Mouse (Mus musculus): ENCODE data around the gene Orai3.
"Not testable (repeated sequence)": the region's sequence is repeated elsewhere in the genome, so short reads cannot be mapped to it uniquely, and the experiment has no call there.

The Orai3 gene

GRCm38 (mm10) chr7:127769651-127770038 is at the start of gene Orai3:
Orai3 (plus strand) TSS chr7:127769815.
- DNase-seq = peak; percentile 75

- no peak for DNase-seq
Observed at GRCm38 (mm10) chr7:127725490-127725889, 44.1 kb upstream of the Orai3 start.

- no peak for DNase-seq
Observed at GRCm38 (mm10) chr7:127725924-127726323, 43.7 kb upstream of the Orai3 start.

GRCm38 (mm10) chr7:127727898-127728297 is 41.7 kb upstream of the Orai3 start:
- DNase-seq = no peak

- no peak for DNase-seq
Observed at GRCm38 (mm10) chr7:127730170-127730569, 39.4 kb upstream of the Orai3 start.

GRCm38 (mm10) chr7:127732066-127732465 is 37.5 kb upstream of the Orai3 start, which contains the start of gene Ctf2:
Ctf2 (minus strand) TSS chr7:127732166.
- not testable (repeated sequence) for DNase-seq

GRCm38 (mm10) chr7:127744366-127745045 is 25.1 kb upstream of the Orai3 start, which contains the start of gene Fbxl19:
Fbxl19 (plus strand) TSS chr7:127744543.
- DNase-seq = peak; percentile 71

- DNase-seq = peak; percentile 91
Observed at GRCm38 (mm10) chr7:127745251-127745651, 24.4 kb upstream of the Orai3 start.

GRCm38 (mm10) chr7:127745652-127746493 is 23.7 kb upstream of the Orai3 start:
- peak; percentile 97 for DNase-seq

- peak; percentile 73 for DNase-seq
Observed at GRCm38 (mm10) chr7:127746494-127747491, 22.8 kb upstream of the Orai3 start.

GRCm38 (mm10) chr7:127747559-127748234 is 21.9 kb upstream of the Orai3 start:
- DNase-seq = no peak

GRCm38 (mm10) chr7:127748235-127748560 is 21.4 kb upstream of the Orai3 start:
- DNase-seq = peak; percentile 49

GRCm38 (mm10) chr7:127750131-127751127 is 19.2 kb upstream of the Orai3 start:
- DNase-seq = no peak

- no peak for DNase-seq
Observed at GRCm38 (mm10) chr7:127751619-127752018, 18.0 kb upstream of the Orai3 start.

- no peak for DNase-seq
Observed at GRCm38 (mm10) chr7:127752069-127752468, 17.5 kb upstream of the Orai3 start.

- DNase-seq = no peak
Observed at GRCm38 (mm10) chr7:127753158-127753557, 16.5 kb upstream of the Orai3 start.

GRCm38 (mm10) chr7:127753741-127754140 is 15.9 kb upstream of the Orai3 start:
- DNase-seq = no peak

GRCm38 (mm10) chr7:127759716-127760115 is 9.9 kb upstream of the Orai3 start:
- DNase-seq = no peak

GRCm38 (mm10) chr7:127760478-127760877 is 9.1 kb upstream of the Orai3 start:
- no peak for DNase-seq

GRCm38 (mm10) chr7:127761026-127761425 is 8.6 kb upstream of the Orai3 start:
- DNase-seq = peak; percentile 69

GRCm38 (mm10) chr7:127763642-127764041 is 6.0 kb upstream of the Orai3 start:
- no peak for DNase-seq

Data from cerebellum, adult 11 months (tissue).